Mouse (Mus musculus) adipocyte (in vitro differentiated cells): ENCODE measurements around the gene Srsf2.
A peak's percentile ranks its signal among the peaks of the same experiment; 100 is the strongest.
"Not testable (repeated sequence)": the region's sequence is repeated elsewhere in the genome, so short reads cannot be mapped to it uniquely, and the experiment has no call there.

Experiments
- DNase-seq: peaks from one replicate; pipeline ENCODE4 v3.0.0-alpha.2; 2016; ENCODE audit warnings: low spot score

Srsf2 gene

GRCm38 (mm10) chr11:116852291-116852890, 503 bp downstream of the Srsf2 start, which contains the start of gene Mfsd11:
Mfsd11 (plus strand) TSS chr11:116852440.
- peak; percentile 70 for DNase-seq

GRCm38 (mm10) chr11:116851576-116852290, 1.2 kb downstream of the Srsf2 start:
- DNase-seq: no peak

- DNase-seq: no peak
Measured at GRCm38 (mm10) chr11:116850833-116851477, 1.9 kb downstream of the Srsf2 start.

GRCm38 (mm10) chr11:116850085-116850484, 2.8 kb downstream of the Srsf2 start:
- no peak for DNase-seq

- no peak for DNase-seq
Measured at GRCm38 (mm10) chr11:116849587-116849986, 3.3 kb downstream of the Srsf2 start.

- not testable (repeated sequence) for DNase-seq
Measured at GRCm38 (mm10) chr11:116848877-116849178, 4.1 kb downstream of the Srsf2 start.

- no peak for DNase-seq
Measured at GRCm38 (mm10) chr11:116848086-116848876, 4.6 kb downstream of the Srsf2 start.

- no peak for DNase-seq
Measured at GRCm38 (mm10) chr11:116847187-116848085, 5.5 kb downstream of the Srsf2 start.

- DNase-seq: no peak
Measured at GRCm38 (mm10) chr11:116846593-116847181, 6.2 kb downstream of the Srsf2 start.

GRCm38 (mm10) chr11:116843261-116844233, 9.3 kb downstream of the Srsf2 start, which contains the start of the genes Mettl23 and Jmjd6:
Mettl23 (plus strand) TSS chr11:116843278.
Jmjd6 (minus strand) TSS chr11:116843449.
- DNase-seq: peak; percentile 98

- DNase-seq: peak; percentile 60
Measured at GRCm38 (mm10) chr11:116842531-116843260, 10.2 kb downstream of the Srsf2 start.

GRCm38 (mm10) chr11:116840748-116841147, 12.1 kb downstream of the Srsf2 start:
- no peak for DNase-seq

GRCm38 (mm10) chr11:116839601-116840000, 13.3 kb downstream of the Srsf2 start:
- DNase-seq: no peak

- no peak for DNase-seq
Measured at GRCm38 (mm10) chr11:116838936-116839335, 14.0 kb downstream of the Srsf2 start.

GRCm38 (mm10) chr11:116837441-116837840, 15.5 kb downstream of the Srsf2 start:
- DNase-seq: no peak

GRCm38 (mm10) chr11:116836283-116836682, 16.6 kb downstream of the Srsf2 start:
- DNase-seq: no peak

- no peak for DNase-seq
Measured at GRCm38 (mm10) chr11:116834954-116835353, 17.9 kb downstream of the Srsf2 start.

- no peak for DNase-seq
Measured at GRCm38 (mm10) chr11:116832172-116832685, 20.7 kb downstream of the Srsf2 start.
